Mouse (Mus musculus) cortical plate, adult 2 months (tissue): ENCODE data around the gene Thap7.

ENCODE experiments used
- CTCF ChIP-seq: fragments of 200-500 bp; IDR thresholded peaks from 2 replicates; pipeline ENCODE4 v1.5.1; 2011; ENCODE audit warnings: mild to moderate bottlenecking, control low read depth, low read length; ENCODE audit not compliant: insufficient read depth; ENCODE audit errors: extremely low read depth
- POLR2A ChIP-seq: fragments of 200-500 bp; IDR thresholded peaks from 2 replicates; pipeline ENCODE4 v1.6.1; 2011; ENCODE audit warnings: mild to moderate bottlenecking, low read length, control low read depth; ENCODE audit not compliant: insufficient read depth; ENCODE audit errors: extremely low read depth

- TF ChIP-seq CTCF: no peak
- TF ChIP-seq POLR2A: no peak
These were observed 21.9 kb upstream of the Thap7 start for GRCm38 (mm10) chr16:17552837-17553236.
